Mouse (Mus musculus): ENCODE results near the gene Col4a1.

Gene Col4a1

DNA sequence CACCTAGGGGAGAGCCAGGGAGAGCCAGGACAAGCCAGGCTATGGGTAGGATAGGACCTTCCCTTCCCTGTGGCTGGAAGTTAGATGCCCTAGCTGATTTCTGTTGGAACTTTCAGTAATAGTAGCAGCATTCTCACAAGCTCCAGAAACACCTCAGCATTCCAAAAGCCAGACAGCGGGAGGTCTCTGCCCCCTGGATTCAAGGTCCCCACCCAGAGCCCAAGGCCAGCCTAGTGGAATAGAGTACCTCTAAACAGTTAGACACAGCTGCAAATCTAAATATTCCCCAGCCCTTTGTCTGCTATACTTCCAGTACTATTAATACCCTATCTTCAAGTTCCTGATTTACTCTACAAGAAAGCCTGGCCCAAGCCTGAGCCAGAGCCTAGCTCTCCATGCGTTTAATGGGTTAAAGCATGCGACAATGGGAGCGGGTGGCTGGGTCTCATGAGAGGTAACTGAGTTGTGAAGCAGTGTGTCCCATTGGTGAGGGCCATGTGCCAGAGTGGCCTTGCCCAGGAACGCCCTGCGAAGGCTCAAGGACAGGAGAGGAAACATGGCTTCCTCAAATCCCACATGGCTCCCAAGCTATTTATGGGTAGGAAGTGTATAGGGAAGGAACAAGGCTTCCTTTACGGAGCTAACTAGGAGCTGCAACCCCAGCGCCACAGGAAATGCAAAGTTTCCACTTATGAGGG is 15.3 kb downstream of the Col4a1 start:
- no peak for DNase-seq

DNA sequence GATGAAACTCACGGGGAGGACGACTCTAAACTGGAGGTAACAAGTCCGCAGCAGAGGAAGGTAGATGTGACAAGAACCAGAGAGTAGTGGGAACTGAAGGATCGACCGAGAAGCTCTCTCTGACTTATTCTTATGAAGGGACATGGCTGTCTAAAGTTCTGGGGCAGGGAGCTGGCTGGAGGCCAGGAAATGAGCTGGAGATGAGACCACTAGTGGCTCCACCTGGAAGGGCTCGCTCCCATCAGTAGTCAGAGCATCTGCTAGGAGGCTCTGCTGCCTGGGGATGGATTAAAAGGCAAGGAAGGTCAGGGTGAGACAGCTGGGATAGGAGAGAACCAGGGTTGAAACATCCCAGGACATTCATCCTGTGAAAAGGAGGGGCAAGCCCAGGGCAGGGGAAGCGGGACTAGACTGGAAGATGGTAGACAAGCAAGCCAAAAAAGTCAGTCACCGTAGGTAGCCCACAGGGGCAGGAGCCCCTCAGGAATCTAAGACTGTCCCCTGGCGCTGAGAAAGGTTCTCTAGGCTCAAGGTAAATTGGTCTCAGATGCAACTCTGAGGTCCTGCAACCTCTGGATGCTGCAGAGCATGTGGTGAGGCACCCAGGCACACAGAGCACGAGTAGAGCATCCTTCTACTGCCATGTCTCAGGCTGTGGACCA is 16.2 kb downstream of the Col4a1 start:
- no peak for DNase-seq

DNA sequence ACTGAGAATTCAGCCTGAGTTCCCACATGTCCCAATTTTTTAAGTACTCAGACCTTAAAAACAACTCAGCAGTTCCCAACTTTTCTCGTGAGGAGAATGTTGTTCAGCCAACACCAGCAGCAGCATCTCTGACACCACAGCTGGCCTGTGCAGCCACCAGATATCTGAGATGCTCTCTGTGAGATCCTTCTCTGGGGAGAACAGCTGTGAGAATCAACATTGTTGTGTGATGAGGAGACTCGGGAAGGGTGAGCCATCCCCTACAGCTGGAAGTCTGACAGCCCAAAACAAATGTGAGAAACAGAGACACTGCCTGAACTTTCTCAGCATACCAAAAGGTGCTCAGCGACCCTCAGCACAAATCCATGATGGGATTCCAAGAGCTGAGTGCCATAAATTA is 20.0 kb downstream of the Col4a1 start:
- DNase-seq = no peak

DNA sequence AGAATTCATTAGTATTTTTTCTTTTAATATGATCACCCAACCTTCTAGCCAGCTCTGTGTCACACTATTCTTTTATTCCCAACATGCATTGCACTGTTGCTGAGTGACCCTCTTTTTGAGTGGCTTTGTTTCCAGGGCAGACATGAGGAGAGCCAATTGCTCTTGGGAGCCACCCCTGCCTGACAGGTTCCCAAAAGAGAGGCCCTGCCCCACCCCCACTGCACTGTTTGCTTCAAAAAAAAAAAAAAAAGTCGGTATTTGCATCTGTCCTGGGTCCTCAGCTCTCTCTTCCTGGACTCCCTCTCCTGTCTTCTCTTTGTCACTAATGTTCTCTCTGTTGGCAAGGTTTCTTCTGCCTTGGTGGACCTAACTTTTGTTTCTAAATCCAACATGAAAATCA is 22.1 kb downstream of the Col4a1 start:
- no peak for DNase-seq

DNA sequence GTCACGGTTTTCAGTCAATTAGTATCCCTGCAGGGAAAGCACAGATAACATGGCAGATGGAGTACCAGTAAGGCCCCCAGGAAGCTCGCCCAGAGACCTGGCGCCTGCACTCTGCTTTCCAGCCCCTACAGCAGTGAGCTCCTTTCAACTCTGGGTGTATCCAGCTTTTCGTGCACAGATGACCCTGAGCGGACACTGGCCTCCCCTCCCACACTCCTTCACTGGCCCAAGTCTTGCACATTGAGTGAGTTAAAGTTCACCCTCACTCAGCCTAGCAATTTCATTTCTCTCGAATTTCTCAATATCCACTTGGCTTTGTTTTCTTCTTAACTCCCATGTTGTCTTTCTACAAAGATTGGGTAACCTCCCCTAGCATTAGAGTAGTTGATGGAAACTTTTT is 24.3 kb downstream of the Col4a1 start:
- no peak for DNase-seq

DNA sequence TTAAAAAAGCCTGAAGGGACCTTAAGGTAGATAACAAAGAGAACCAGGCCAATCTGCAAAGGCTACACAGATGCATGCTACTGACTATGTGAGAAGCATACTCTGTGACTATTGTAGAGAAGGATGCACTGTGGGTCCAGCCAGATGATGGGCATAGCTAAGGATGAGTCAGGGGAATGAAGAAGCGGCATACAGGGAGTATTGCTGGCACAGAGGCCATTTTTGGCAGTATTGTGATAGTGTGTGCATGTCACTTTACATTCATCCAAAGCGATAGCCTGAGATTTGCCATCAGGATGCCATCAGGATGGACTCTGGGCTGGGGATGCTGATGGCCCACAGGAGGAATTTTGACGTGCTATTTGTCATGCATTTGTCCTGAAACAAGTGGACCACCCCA is 25.5 kb downstream of the Col4a1 start:
- DNase-seq = no peak

DNA sequence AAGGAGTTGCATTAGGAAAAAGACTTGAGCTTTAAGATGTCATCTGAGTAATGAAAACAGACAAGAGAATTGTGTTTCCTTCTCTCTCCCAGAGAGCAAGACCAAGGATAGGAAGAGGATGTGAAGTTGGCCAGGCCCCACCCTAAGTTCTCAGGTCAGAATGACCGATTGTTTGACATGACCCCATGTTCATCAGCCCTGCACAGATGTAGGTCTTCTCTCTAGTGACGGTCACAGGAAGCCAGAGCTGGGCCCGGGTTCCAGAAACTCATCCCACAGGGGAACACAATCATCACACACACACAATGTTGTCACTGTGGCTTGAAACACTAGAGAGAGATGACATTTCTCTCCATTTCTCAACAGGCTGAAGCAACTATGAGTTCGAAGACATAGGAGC is 27.2 kb downstream of the Col4a1 start:
- no peak for DNase-seq

DNA sequence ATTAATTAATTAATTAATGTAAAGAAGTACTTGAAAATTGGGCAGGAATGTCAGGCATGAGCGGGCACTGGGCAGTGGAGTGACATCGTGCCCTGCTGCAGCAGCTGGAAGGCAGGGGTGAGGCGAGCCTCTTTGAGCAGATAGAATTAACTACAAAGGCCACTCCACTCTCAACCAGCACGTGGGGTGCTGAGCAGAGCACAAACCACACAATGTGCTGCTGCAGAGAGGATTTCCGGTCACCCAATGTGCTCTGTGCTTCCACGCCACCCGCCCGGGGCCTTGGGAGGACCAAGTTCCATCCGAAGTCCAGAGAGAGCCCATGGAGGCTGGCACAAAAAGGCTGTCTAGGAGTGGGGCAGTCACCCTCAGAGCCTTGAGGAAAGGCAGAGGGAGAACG is 29.4 kb downstream of the Col4a1 start:
- no peak for DNase-seq

DNA sequence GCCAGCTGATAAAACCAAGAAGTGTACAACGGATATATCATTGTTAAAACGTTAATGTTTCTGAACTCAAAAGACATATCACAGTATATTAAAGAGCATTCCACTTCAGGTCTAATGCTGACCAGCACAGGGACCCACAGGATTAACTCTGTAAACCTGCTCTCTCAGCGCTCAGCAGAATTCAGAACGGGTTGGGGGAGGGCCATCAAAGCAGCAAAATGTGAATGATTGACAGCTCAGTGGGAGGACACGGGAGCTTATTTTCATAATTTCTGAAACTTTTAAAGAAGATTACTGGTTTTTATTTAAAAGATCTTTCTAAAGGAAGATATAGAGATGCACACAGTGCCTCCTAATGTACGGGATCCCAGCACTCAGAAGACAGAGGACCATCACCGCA is 29.9 kb downstream of the Col4a1 start:
- DNase-seq = no peak

DNA sequence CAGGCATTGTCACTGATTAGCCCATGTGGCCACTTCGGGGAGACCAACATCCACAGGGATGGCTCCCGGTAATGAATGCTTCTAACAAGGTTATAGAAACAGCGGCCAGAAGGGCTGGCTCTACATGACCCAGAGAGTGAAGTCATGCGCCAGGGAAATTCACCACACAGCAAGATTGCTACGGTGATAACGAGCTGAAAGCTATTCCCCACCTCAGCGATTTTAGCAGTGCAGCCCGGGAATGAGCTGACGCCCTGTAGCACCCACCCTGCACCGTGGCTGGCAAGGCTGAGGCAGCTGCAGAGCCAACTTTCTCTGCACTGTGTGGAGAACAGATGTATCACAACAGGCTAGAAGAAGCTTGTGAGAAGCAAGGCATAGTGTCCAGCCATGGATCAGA is 30.5 kb downstream of the Col4a1 start:
- no peak for DNase-seq

DNA sequence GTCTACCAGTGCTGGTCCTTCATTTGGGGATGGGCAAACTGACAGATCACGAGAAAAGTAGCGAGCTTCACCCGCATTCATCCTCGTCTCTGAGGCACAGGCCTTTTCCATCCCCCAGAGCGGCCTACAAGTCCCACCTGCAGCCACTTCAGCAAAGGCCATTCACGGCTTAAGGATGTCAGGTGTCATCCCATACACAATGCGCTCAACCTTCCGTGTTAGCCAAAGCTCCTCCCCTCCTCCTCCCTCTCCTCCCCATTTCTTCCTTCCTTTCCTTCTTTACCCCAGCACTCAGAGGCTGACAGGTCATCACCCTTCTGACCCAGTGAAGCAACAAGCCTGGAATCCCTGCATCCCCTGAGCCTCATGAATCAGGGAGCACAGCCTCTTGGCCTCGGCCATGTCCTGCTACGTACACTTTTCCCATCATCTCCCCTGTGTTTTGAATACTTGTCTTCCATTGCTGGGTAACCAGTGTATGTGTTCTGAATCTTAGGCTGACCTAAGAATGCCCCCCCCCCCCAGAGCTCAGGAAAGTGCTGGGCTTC is 31.8 kb downstream of the Col4a1 start:
- DNase-seq = no peak

DNA sequence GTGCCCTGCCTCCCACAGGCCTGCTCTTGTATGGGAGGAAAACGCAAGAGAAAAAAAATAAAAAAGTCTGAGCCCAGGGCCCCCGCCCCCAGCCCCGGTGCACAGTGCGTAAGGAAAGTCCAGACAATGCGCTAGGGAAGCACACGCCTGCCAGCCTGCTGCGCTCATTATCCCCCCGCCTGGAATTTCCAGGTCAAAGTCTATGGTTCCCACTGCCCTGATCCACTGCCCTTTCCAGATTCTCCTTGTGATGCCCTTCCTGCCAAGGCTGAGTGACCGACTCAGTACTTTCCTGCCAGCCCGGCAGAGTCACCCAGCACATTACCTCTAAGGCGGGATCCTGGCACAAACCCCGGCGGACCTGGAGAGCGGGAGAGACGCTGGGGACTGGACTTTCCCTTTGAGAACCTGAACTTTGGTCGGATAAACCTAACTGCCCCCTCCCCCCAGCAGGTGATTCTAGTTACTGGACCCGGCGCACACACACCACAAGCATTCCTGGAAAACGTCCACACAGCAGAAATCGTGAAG is 33.3 kb downstream of the Col4a1 start:
- no peak for DNase-seq

DNA sequence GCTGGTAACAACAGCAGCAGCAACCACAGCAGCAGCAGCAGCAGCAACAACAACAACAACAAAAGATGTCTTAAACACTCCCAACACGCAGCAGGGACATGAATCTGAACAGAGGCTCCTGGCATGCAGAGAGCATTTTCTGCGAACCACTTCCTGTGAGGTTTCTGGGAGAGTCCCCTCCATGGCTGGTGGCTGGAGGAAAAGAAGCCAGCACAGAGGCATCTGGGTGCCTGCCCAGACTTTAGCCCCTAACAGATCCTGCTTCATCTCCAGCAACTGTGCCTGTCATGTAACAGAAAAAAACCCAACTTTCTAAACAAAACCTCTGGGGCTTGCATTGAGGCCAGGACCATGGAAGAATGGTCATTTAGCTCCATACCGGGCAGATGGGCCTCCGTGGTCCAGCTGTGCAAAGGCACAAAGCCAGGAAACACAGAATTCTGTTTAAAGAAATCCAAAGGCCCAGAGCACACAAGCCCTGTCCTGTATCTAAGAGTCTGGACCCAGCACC is 34.5 kb downstream of the Col4a1 start:
- DNase-seq = no peak

DNA sequence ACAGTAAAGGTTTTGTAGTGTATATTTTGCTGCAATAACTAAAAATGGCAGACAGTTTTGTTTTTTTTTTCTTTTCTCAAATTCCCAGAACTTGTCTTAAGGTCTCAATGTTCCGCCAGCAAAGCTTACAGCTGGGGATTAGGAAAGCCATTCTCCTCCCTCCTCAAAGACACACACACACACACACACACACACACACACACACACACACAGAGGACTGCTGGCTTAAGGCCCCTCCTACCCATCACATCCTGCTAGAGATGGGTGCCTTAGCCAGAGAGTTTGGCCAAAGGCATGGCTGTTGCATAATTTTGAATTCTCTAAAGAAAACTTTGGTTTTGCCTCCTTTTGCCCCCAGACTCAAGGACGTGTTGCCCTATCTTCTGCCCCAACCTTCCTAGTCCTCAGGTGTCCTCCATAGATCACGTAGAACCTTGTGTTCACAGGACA is 35.0 kb downstream of the Col4a1 start:
- DNase-seq = no peak

DNA sequence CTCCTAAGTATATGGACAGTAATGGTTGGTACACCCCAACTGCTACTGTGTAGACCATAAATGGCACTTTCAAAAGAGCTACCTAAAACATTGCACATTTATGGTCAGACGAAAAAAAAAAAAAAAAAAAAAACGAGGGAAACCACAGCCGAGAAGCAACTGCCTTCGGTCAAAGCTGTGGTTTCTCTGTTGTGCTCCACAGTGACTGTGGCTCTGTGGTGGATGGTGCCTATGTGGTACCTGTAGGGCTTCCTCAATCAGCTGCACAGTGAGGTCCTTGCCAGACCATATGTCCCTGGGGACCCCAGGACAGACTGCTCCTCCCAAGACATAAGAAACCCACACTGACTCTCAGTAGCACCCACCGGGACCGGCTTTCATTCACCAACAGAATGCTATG is 36.3 kb downstream of the Col4a1 start:
- no peak for DNase-seq

DNA sequence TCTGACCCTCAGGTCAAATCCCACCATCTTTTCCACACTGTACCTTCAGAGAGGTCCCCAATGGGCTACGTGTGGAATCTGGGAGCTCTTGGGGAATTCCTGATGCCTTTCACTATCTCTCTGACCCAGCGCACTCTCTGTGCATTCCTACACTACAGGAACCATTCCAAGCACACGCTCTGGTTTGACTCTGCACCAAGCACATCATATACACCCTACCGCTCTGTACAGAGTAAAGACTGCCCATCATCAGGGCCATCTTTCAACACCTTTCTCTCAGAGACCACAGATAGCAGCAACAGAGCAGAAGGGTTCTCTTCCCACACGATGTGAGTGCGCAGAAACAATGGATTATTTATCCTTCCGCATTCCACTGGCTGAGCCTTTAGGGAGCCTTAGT is 38.2 kb downstream of the Col4a1 start:
- no peak for DNase-seq

DNA sequence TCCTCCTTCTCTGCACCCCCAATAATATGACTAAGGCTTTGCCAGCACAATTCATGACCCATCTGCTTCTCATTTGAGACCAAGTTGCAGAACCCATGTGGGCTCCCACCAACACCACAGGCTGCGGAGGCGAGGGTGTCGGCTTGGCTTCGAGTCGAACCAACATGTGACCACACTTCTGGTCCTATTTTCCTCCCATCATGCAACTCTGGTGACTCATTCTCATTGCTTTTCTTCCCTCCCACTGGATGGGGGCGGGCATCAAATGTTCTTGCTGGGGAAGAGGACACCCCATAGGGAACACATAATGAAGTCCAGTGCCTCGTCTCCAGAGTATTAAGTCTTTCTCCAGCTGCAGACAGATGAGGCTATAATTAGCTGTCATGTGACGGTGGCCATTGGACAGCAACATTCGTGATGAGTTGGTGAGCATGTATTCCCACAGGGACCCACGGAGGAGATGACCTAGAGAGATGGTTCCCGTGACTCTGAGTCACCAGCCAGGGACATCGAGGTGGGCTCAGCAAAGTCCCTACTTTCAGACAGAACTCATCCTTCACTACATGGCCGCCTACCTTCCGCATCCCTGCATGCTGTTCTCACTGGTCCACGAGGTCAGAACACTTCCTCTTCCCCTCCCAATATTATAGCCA is 39.0 kb downstream of the Col4a1 start:
- peak; percentile 82 for DNase-seq

DNA sequence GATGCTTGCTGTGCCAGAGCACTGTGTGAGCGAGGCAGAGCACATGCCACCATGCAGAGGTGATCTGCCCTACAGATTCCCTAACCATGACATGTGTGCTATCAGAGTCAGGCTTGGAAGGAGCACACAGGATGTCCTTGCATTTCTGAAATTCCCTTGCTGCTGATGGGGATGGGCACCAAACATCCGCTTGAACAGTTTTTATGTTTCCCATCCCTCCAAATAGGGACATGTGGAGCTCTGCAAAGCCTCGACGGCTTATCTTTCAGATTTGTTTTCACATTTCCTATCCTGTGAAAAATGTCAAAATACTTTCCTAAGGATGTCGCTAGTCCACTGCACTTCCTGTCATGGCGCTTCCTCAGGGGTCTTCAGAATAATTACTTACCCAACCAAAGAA is 40.4 kb downstream of the Col4a1 start:
- no peak for DNase-seq

DNA sequence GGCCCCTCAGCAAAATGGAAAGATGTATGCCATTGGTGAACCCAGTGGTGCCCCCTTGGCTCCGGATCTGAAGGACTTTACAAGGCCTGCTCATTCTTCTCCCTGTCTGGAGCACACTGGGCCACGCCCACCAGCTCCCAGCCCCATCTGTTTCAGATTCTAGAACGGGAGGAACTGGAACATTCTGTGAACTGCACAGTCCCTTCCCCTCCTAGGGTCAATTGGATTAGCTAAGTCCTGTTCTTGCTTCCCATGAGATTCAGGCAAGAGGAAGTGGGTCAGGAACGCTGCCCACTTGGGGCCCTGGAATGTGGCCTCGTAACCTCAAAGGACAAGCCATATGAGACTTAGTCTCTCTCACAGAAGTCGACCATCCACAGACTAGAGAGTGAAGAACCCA is 41.8 kb downstream of the Col4a1 start:
- DNase-seq = no peak

DNA sequence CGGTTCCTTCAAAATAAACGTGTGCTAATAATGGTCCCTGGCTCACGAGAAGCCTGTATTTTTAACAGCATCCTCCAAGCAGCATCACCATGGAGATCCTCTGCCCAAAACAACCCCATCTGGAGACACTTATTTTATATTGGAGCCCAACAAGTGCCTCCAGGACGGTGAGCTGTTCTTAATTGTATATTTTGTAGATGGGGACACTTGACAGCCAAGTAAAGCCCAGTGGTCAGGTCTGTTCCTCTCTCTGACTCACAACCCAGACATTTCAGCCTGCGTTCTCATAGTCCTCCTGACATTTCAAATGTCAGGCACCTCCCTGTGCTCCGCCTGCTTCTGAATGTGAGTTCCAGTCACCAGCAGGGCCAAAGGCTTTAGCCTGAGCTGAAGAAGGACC is 43.9 kb downstream of the Col4a1 start:
- no peak for DNase-seq

DNA sequence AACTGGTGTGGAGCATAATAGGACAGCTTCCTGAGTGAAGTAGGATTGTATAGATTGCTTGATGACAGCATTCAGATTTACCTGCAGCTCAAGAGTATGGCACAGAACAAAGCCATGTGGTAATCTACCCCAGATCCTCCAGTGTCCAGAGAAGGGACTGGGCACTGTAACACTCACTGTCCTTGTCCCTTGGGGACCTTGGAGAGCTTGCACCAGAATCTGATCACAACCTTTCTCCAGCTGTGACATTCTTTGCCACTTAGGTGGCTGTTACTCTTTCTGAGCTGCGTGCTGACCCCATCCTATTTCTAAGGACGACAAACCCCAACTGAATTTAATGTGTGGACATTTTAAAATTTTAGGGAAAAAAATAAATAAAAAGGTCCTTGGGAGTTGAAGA is 46.2 kb downstream of the Col4a1 start:
- DNase-seq = no peak

DNA sequence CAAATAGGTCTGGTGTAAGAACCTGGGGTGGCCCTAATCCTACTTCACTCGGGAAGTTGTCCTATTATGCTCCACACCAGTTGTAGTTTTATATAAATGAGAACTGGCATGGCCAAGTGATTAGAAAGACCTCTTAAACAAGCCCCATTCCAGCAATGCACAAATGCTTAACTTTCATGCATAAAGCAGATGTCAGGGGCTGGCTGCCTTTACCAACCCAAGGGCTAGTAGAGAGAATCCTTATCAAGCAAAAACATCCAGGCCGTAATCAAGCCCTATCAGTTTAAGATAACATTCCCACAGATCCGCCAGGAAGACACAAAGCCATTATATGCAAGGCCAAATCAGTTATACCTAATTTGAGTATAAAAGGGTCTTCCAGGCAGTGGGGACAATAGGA is 46.7 kb downstream of the Col4a1 start:
- no peak for DNase-seq

DNA sequence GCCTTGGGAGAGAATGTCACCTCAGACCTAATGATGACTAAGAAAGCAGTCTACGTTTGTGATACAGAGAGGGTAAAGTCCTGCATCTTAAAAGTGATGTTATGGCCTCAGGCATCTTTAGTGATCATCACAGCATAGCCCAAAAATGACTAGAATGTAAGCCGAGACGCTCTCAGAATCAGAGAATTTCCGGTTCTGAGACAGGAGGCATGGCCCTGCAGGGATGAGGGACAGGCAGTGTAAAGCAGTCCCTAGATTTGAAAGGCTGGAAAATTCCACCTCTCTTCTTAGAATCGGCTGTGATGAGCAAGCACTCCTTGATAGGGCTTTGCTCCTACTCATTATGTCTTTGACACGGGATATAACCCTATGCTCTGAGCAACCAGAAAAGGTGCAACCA is 48.8 kb downstream of the Col4a1 start:
- no peak for DNase-seq
